Mouse (Mus musculus) stomach, embryonic 15.5 days (tissue): ENCODE results near the gene Hrh1. TPM values are rescaled to one million over a fixed set of nuclear protein-coding genes. Genes with fewer than 3 reads are reported as not detected.
A peak's percentile ranks its signal among the peaks of the same experiment; 100 is the strongest.
"Not testable (repeated sequence)": the region's sequence is repeated elsewhere in the genome, so short reads cannot be mapped to it uniquely, and the experiment has no call there.

Source experiments
- ATAC-seq: fragments of 200-750 bp; cut with Nextera tagmentation; 2 replicates; pipeline ENCODE4 v1.8.0; 2017; ENCODE audit warnings: low read depth, moderate number of reproducible peaks, moderate TSS enrichment; ENCODE audit not compliant: insufficient read depth, low FRiP score
- H3K27ac ChIP-seq: fragments of 300-500 bp; sonication (generic); 2 replicates; pipeline ENCODE4 v1.5.1; 2015; ENCODE audit warnings: mild to moderate bottlenecking, inconsistent platforms
- H3K27me3 ChIP-seq: fragments of 300-500 bp; sonication (generic); replicated peaks from 2 replicates; pipeline ENCODE4 v1.6.1; 2015; ENCODE audit warnings: inconsistent platforms
- H3K36me3 ChIP-seq: fragments of 300-500 bp; sonication (generic); 2 replicates; pipeline ENCODE4 v1.6.1; 2015; ENCODE audit warnings: inconsistent platforms
- H3K4me1 ChIP-seq: fragments of 300-500 bp; sonication (generic); 2 replicates; pipeline ENCODE4 v1.6.1; 2015; ENCODE audit warnings: inconsistent platforms
- H3K4me2 ChIP-seq: fragments of 300-500 bp; sonication (generic); 2 replicates; pipeline ENCODE4 v1.6.1; 2015; ENCODE audit warnings: mild to moderate bottlenecking, inconsistent platforms
- H3K4me3 ChIP-seq: fragments of 300-500 bp; sonication (generic); replicated peaks from 2 replicates; pipeline ENCODE4 v1.5.1; 2015; ENCODE audit warnings: inconsistent platforms
- H3K9ac ChIP-seq: fragments of 300-500 bp; sonication (generic); 2 replicates; pipeline ENCODE4 v1.6.1; 2015; ENCODE audit warnings: inconsistent platforms
- H3K9me3 ChIP-seq: fragments of 300-500 bp; sonication (generic); 2 replicates; pipeline ENCODE4 v1.6.1; 2016; ENCODE audit warnings: inconsistent platforms
- WGBS: fragments of 180-500 bp; shearing (Covaris S2); methylation state at CpG from one replicate; pipeline ENCODE4 v1.1.7; 2015; 5-methylcytosine and 5-hydroxymethylcytosine counted together
- polyA plus RNA-seq: library from polyadenylated mRNA; unstranded; fragments of >200 nt; fragmentation: Nextera tagmentation; extraction: Ambion mirVana; gene quantifications from 2 replicates; pipeline ENCODE4 v1.2.1, GENCODE M21; 2015

Gene Hrh1
- polyA plus RNA-seq, 1 experiment from 2014 or later, result 0.36 TPM

DNA sequence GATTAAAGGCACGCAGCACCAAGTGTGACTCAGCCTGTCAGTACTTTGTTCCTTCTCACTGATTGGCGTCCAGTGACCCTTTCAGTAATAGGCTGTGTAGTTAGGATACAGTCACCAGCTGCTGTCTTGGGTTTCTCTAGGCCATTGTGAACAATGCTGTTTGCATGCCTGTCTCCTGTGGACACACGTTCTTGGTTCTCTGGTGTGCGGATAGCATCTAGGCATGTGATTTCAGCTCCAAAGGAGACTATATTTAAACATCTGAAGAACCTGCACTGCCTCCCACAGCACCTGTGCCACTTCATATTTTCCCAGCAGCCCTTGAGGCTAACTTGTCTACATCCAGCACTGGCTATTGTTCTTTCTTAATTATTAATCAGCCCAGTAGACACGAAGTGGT lies 75.8 kb downstream of the Hrh1 start:
- Histone ChIP-seq H3K27ac (no peak overlapping the region), H3K9ac (no peak overlapping the region), H3K4me2 (no peak overlapping the region), H3K4me3 (no peak overlapping the region), H3K9me3 (no peaks in the 10 kb centered on the region), H3K27me3 (no peaks in the 10 kb centered on the region), H3K4me1 (no peaks in the 10 kb centered on the region), H3K36me3 (no peaks in the 10 kb centered on the region)
- no peak; the same call in 1 of the 2 replicates for ATAC-seq
- WGBS, result 57% methylated on average over 5 of the region's 5 CpGs

DNA sequence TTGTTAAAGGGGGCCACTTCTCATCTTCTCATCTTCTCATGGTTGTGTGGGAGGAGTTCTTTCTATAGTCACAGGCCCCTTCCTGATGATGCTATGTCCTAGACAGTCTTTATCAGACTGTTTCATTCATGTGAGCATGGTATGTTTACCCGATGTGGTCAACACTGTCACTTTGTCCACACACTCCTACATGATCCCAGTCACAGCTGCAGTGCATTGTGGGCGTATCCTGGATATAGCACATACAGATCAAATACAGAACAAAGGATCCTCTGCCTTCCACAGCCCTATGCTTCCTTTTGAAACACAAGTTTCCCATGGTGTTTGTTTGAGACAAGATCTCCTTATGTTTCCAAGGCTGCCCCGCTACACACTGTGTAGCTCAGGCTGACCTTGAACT lies 76.3 kb downstream of the Hrh1 start:
- H3K4me1 ChIP-seq, result no peaks in the 10 kb centered on the region

GRCm38 (mm10) chr6:114474911-114475310 lies 77.2 kb downstream of the Hrh1 start:
- Histone ChIP-seq H3K4me1 (no peaks in the 10 kb centered on the region), H3K9me3 (no peaks in the 10 kb centered on the region), H3K9ac (no peak overlapping the region), H3K4me3 (no peak overlapping the region), H3K27ac (no peak overlapping the region), H3K4me2 (no peak overlapping the region), H3K27me3 (no peaks in the 10 kb centered on the region), H3K36me3 (no peaks in the 10 kb centered on the region)
- 89% methylated on average over 4 of the region's 4 CpGs for WGBS
- no peak for ATAC-seq

More for the DNA sequence above, 76.3 kb downstream of the Hrh1 start:
- Histone ChIP-seq H3K4me3 (no peak overlapping the region), H3K27ac (no peak overlapping the region), H3K9me3 (no peaks in the 10 kb centered on the region), H3K36me3 (no peaks in the 10 kb centered on the region), H3K27me3 (no peaks in the 10 kb centered on the region), H3K9ac (no peak overlapping the region), H3K4me2 (no peak overlapping the region)
- ATAC-seq, result no peak
- WGBS, result 77% methylated on average over 3 of the region's 3 CpGs

DNA sequence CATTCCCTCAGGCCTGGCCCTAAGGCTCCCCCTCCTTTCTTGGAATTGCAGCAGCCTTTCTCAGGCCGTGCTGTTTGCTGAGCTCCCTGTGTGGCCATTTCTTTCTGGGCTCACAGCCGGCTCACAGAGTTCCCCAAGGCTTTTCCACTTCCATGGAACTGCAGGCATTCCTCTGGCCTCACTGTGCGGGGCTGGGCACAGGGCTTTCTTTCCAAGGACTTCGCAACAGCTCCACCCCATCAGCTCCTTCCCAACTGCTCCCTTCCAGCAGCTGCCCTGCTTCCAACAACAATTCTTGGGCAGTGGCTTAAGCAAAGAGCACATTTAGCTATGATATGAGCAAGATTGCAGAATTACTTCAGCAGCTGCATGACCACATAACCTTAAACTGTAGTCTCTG lies 81.0 kb downstream of the Hrh1 start:
- no peak for ATAC-seq

DNA sequence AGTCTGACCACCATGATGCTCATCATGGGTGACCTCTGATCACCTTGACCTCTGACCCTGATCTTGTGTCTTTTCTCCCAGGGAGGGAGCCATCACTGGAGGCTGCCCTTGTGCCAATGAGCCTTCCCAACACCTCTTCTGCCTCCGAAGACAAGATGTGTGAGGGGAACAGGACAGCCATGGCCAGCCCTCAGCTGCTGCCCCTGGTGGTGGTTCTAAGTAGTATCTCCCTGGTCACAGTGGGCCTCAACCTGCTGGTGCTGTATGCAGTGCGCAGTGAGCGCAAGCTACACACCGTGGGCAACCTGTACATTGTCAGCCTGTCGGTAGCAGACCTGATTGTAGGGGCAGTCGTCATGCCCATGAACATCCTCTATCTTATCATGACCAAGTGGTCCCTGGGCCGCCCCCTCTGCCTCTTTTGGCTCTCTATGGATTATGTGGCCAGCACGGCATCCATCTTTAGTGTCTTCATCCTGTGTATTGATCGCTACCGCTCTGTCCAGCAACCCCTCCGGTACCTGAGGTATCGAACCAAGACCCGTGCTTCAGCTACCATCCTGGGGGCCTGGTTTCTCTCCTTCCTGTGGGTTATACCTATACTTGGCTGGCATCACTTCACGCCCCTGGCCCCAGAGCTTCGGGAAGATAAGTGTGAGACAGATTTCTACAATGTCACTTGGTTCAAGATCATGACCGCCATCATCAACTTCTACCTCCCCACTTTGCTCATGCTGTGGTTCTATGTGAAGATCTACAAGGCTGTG lies 82.1 kb downstream of the Hrh1 start:
- no peak overlapping the region for H3K27ac ChIP-seq
- no peak for ATAC-seq
- whole genome bisulfite sequencing, result 90% methylated on average over 16 of the region's 16 CpGs
- no peaks in the 10 kb centered on the region for H3K4me1 ChIP-seq
- no peaks in the 10 kb centered on the region for H3K27me3 ChIP-seq
- H3K9me3 ChIP-seq, result no peaks in the 10 kb centered on the region
- H3K9ac ChIP-seq, result no peak overlapping the region
- H3K4me3 ChIP-seq, result no peak overlapping the region
- no peaks in the 10 kb centered on the region for H3K36me3 ChIP-seq
- H3K4me2 ChIP-seq, result no peak overlapping the region

More for the DNA sequence above, 81.0 kb downstream of the Hrh1 start:
- Histone ChIP-seq H3K4me1 (no peaks in the 10 kb centered on the region), H3K9me3 (no peaks in the 10 kb centered on the region), H3K36me3 (no peaks in the 10 kb centered on the region), H3K4me3 (no peak overlapping the region), H3K27ac (peak overlapping the region; percentile 57), H3K9ac (no peak overlapping the region), H3K27me3 (no peaks in the 10 kb centered on the region), H3K4me2 (no peak overlapping the region)
- 21% methylated on average over 4 of the region's 4 CpGs for WGBS

DNA sequence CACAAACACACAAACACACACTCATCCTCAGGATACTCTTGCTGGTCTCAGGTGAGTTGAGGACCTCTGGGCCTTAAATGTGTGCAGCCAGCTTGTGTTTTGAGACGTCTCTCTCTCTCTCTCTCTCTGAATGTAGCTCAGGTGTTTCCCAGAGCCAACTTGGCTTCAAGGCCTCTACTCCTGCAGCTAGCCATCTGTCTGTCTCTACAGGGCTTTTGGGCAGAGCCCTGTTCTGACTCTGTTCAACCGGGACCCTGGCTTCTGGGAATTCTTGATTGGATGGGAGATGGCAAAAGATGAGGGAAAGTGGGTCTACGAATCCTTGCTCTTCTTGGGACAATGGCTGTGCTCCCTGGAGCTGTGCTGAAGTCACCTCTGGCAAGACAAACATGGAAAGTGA lies 91.6 kb downstream of the Hrh1 start:
- no peak overlapping the region for H3K9ac ChIP-seq
- no peaks in the 10 kb centered on the region for H3K9me3 ChIP-seq
- H3K4me3 ChIP-seq, result no peak overlapping the region
- no peaks in the 10 kb centered on the region for H3K4me1 ChIP-seq
- H3K27ac ChIP-seq, result no peak overlapping the region
- no peaks in the 10 kb centered on the region for H3K36me3 ChIP-seq
- ATAC-seq, result no peak
- no peak overlapping the region for H3K4me2 ChIP-seq
- H3K27me3 ChIP-seq, result no peaks in the 10 kb centered on the region
- WGBS, result 82% methylated on average over 3 of the region's 3 CpGs

DNA sequence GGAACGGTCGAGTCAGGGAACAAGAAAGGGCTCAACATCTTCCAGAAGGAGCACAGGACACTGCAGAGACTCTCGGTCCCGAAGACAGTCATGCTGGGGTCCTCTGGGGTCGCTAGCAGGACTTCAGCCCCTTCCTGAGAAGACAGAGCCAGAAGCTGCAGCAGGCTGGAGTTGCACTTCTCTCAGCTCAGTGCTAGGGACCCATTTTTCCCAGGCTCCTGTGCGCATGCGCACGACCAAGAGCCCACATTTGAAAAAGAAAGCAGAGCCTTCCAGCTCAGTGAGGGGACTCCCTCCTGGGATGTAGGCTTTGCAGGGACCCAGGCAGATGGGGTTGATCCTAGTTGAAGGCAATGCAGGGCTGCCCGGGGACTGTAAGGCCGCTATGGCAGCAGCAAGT lies 94.9 kb downstream of the Hrh1 start:
- H3K9me3 ChIP-seq, H3K4me2 ChIP-seq, H3K27ac ChIP-seq, H3K9ac ChIP-seq, H3K27me3 ChIP-seq, ATAC-seq, H3K36me3 ChIP-seq, H3K4me3 ChIP-seq, H3K4me1 ChIP-seq: not testable (repeated sequence)
- 57% methylated on average over 10 of the region's 10 CpGs for WGBS

DNA sequence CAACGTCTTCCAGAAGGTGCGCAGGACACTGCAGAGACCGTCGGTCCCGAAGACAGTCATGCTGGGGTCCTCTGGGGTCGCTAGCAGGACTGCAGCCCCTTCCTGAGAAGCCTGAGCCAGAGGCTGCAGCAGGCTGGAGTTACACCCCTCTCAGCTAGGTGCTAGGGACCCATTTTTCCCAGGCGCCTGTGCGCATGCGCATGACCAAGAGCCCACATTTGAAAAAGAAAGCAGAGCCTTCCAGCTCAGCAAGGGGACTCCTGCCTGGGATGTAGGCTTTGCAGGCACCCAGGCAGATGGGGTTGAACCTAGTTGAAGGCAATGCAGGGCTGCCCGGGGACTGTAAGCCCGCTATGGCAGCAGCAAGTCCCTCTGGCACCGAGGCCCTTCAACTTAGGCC lies 97.3 kb downstream of the Hrh1 start:
- 23% methylated on average over 11 of the region's 12 CpGs for WGBS
- not testable (repeated sequence) for H3K27me3 ChIP-seq, H3K9me3 ChIP-seq, H3K4me2 ChIP-seq, H3K27ac ChIP-seq, ATAC-seq, H3K9ac ChIP-seq, H3K4me1 ChIP-seq, H3K36me3 ChIP-seq, H3K4me3 ChIP-seq

DNA sequence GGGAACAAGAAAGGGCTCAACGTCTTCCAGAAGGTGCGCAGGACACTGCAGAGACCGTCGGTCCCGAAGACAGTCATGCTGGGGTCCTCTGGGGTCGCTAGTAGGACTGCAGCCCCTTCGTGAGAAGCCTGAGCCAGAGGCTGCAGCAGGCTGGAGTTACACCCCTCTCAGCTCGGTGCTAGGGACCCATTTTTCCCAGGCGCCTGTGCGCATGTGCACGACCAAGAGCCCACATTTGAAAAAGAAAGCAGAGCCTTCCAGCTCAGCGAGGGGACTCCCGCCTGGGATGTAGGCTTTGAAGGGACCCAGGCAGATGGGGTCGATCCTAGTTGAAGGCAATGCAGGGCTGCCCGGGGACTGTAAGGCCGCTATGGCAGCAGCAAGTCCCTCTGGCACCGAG lies 116.3 kb downstream of the Hrh1 start:
- 16% methylated on average over 15 of the region's 17 CpGs for WGBS
- not testable (repeated sequence) for ATAC-seq, H3K36me3 ChIP-seq

GRCm38 (mm10) chr6:114528709-114529108 lies 131.0 kb downstream of the Hrh1 start:
- WGBS, result 19% methylated on average over 3 of the region's 12 CpGs
- not testable (repeated sequence) for ATAC-seq, H3K9ac ChIP-seq, H3K4me3 ChIP-seq, H3K27me3 ChIP-seq, H3K9me3 ChIP-seq, H3K4me1 ChIP-seq, H3K36me3 ChIP-seq, H3K4me2 ChIP-seq, H3K27ac ChIP-seq

More for the DNA sequence above, 116.3 kb downstream of the Hrh1 start:
- not testable (repeated sequence) for H3K4me1 ChIP-seq, H3K4me3 ChIP-seq, H3K4me2 ChIP-seq, H3K27ac ChIP-seq, H3K9me3 ChIP-seq, H3K27me3 ChIP-seq, H3K9ac ChIP-seq

Other genes with a start within 250 kb of the Hrh1 start
- 0.13 and 0.32 TPM in 2 replicates for gene Slc6a1, start 115.3 kb upstream of the Hrh1 start, polyA plus RNA-seq
- gene Atg7, start 245.2 kb downstream of the Hrh1 start, polyA plus RNA-seq, result 18.4 and 20.7 TPM in 2 replicates